Mouse (Mus musculus) heart, postnatal 0 days (tissue): ENCODE measurements at regions not wholly inside any gene's neighbourhood (a gene's known extent, or its start where the extent isn't known, plus 50 kb on each side); places are given as distances from the start of the nearest gene placed in this dataset.
A peak's percentile ranks its signal among the peaks of the same experiment; 100 is the strongest.

Experiments used
- ATAC-seq: fragments of 200-750 bp; cut with Nextera tagmentation; 2 replicates; pipeline ENCODE4 v1.8.0; 2017; ENCODE audit warnings: low read depth, moderate number of reproducible peaks, moderate library complexity; ENCODE audit not compliant: insufficient read depth
- DNase-seq: peaks from one replicate; pipeline ENCODE4 v3.0.0-alpha.2; 2016; ENCODE audit warnings: low spot score
- H3K27ac ChIP-seq: fragments of 300-500 bp; sonication (generic); 2 replicates; pipeline ENCODE4 v1.5.1; 2014; ENCODE audit warnings: low read depth, mild to moderate bottlenecking
- H3K27me3 ChIP-seq: fragments of 300-500 bp; sonication (generic); 2 replicates; pipeline ENCODE4 v1.6.1; 2014; ENCODE audit warnings: low read length, mixed read lengths; ENCODE audit not compliant: control insufficient read depth, insufficient read depth
- H3K36me3 ChIP-seq: fragments of 300-500 bp; sonication (generic); replicated peaks from 2 replicates; pipeline ENCODE4 v1.6.1; 2014; ENCODE audit warnings: low read length, mixed read lengths; ENCODE audit not compliant: control insufficient read depth, insufficient read depth
- H3K4me1 ChIP-seq: fragments of 300-500 bp; sonication (generic); 2 replicates; pipeline ENCODE4 v1.6.1; 2014; ENCODE audit warnings: antibody characterized with exemption; ENCODE audit not compliant: control insufficient read depth, insufficient read depth
- H3K4me2 ChIP-seq: fragments of 300-500 bp; sonication (generic); 2 replicates; pipeline ENCODE4 v1.6.1; 2014; ENCODE audit warnings: low read depth, mild to moderate bottlenecking, low read length, moderate library complexity
- H3K4me3 ChIP-seq: fragments of 300-500 bp; sonication (generic); 2 replicates; pipeline ENCODE4 v1.5.1; 2014; ENCODE audit warnings: low read depth, low read length
- H3K9ac ChIP-seq: fragments of 300-500 bp; sonication (generic); replicated peaks from 2 replicates; pipeline ENCODE4 v1.6.1; 2014; ENCODE audit warnings: low read depth, low read length, mixed read lengths
- H3K9me3 ChIP-seq: fragments of 300-500 bp; sonication (generic); replicated peaks from 2 replicates; pipeline ENCODE4 v1.6.1; 2016; ENCODE audit warnings: low read length; ENCODE audit not compliant: control insufficient read depth
- CTCF ChIP-seq: IDR thresholded peaks from 2 replicates; pipeline ENCODE4 v1.5.1; 2016; ENCODE audit warnings: antibody characterized with exemption, control low read depth, low read depth
- EP300 ChIP-seq: IDR thresholded peaks from 2 replicates; pipeline ENCODE4 v1.6.1; 2016; ENCODE audit warnings: antibody characterized with exemption, low read depth
- WGBS: fragments of 180-500 bp; shearing (Covaris S2); extraction: QIAGEN DNeasy Blood & Tissue Kit; methylation state at CpG from one replicate; pipeline ENCODE4 v1.1.7; 2014; 5-methylcytosine and 5-hydroxymethylcytosine counted together

GRCm38 (mm10) chr6:101937467-101938392, 560.0 kb upstream of the Pdzrn3 start:
- WGBS = 80% methylated on average over 12 of the region's 12 CpGs
- Histone ChIP-seq H3K9ac (no peak overlapping the region), H3K4me1 (no peaks in the 10 kb centered on the region), H3K27me3 (no peaks in the 10 kb centered on the region), H3K9me3 (no peaks in the 10 kb centered on the region), H3K4me3 (no peak overlapping the region), H3K27ac (no peak overlapping the region), H3K4me2 (no peak overlapping the region), H3K36me3 (no peaks in the 10 kb centered on the region)
- ATAC-seq = no peak
- no peak for DNase-seq
- TF ChIP-seq CTCF (no peak), EP300 (no peak)

- Histone ChIP-seq H3K9ac (no peak overlapping the region), H3K36me3 (no peaks in the 10 kb centered on the region), H3K4me3 (no peak overlapping the region), H3K4me1 (no peaks in the 10 kb centered on the region), H3K27ac (no peak overlapping the region), H3K9me3 (no peaks in the 10 kb centered on the region), H3K27me3 (no peaks in the 10 kb centered on the region), H3K4me2 (no peak overlapping the region)
- TF ChIP-seq CTCF (no peak), EP300 (no peak)
- DNase-seq (no peak), ATAC-seq (no peak)
- 83% methylated on average over 5 of the region's 5 CpGs for WGBS
Observed at GRCm38 (mm10) chr6:101931768-101932167, 554.1 kb upstream of the Pdzrn3 start.

GRCm38 (mm10) chr6:101921686-101922085, 544.0 kb upstream of the Pdzrn3 start:
- no peak for ATAC-seq
- Histone ChIP-seq H3K9me3 (no peaks in the 10 kb centered on the region), H3K36me3 (no peaks in the 10 kb centered on the region), H3K4me1 (no peaks in the 10 kb centered on the region), H3K9ac (no peak overlapping the region), H3K27ac (no peak overlapping the region), H3K27me3 (no peaks in the 10 kb centered on the region), H3K4me2 (no peak overlapping the region), H3K4me3 (no peak overlapping the region)
- 69% methylated on average over 4 of the region's 4 CpGs for WGBS
- TF ChIP-seq EP300 (no peak), CTCF (no peak)
- DNase-seq = no peak

GRCm38 (mm10) chr6:101921186-101921585, 543.5 kb upstream of the Pdzrn3 start:
- ATAC-seq (no peak), DNase-seq (no peak)
- H3K27ac ChIP-seq = no peak overlapping the region
- no peaks in the 10 kb centered on the region for H3K9me3 ChIP-seq
- TF ChIP-seq CTCF = peak; percentile 40
- TF ChIP-seq EP300 = no peak
- no peak overlapping the region for H3K4me2 ChIP-seq
- H3K4me3 ChIP-seq = no peak overlapping the region
- no peaks in the 10 kb centered on the region for H3K4me1 ChIP-seq
- H3K9ac ChIP-seq = no peak overlapping the region
- no peaks in the 10 kb centered on the region for H3K27me3 ChIP-seq
- H3K36me3 ChIP-seq = no peaks in the 10 kb centered on the region

- no peak overlapping the region for H3K27ac ChIP-seq
- no peaks in the 10 kb centered on the region for H3K27me3 ChIP-seq
- no peaks in the 10 kb centered on the region for H3K4me1 ChIP-seq
- DNase-seq (no peak), ATAC-seq (no peak)
- no peak overlapping the region for H3K4me2 ChIP-seq
- no peak overlapping the region for H3K4me3 ChIP-seq
- no peak overlapping the region for H3K9ac ChIP-seq
- no peaks in the 10 kb centered on the region for H3K36me3 ChIP-seq
- no peak for TF ChIP-seq CTCF
- no peak for TF ChIP-seq EP300
- H3K9me3 ChIP-seq = no peaks in the 10 kb centered on the region
Observed at GRCm38 (mm10) chr6:101918914-101919313, 541.2 kb upstream of the Pdzrn3 start.

- 74% methylated on average over 2 of the region's 2 CpGs for whole genome bisulfite sequencing
Observed at GRCm38 (mm10) chr6:101905029-101905342, 527.3 kb upstream of the Pdzrn3 start.

More at GRCm38 (mm10) chr6:101905029-101905342, 527.3 kb upstream of the Pdzrn3 start:
- Histone ChIP-seq H3K36me3 (no peaks in the 10 kb centered on the region), H3K27ac (no peak overlapping the region), H3K9me3 (no peaks in the 10 kb centered on the region), H3K4me2 (no peak overlapping the region), H3K9ac (no peak overlapping the region), H3K4me3 (no peak overlapping the region), H3K27me3 (no peaks in the 10 kb centered on the region), H3K4me1 (0 out of 2 replicates have a peak, but pooled peaks cover 4% of the 10 kb centered on the region)
- TF ChIP-seq EP300 (no peak), CTCF (no peak)
- ATAC-seq (no peak), DNase-seq (no peak)
